Mouse (Mus musculus): ENCODE results near the gene Fam25c. TPM values are rescaled to one million over a fixed set of nuclear protein-coding genes. Genes with fewer than 3 reads are reported as not detected.

Fam25c gene
- not detected for polyA plus RNA-seq (2014; fragmentation: Illumina TruSeq; extraction: RNeasy Lipid Tissue Mini Kit (QIAGEN cat#74804); ENCODE audit: low read depth, low replicate concordance)

DNA sequence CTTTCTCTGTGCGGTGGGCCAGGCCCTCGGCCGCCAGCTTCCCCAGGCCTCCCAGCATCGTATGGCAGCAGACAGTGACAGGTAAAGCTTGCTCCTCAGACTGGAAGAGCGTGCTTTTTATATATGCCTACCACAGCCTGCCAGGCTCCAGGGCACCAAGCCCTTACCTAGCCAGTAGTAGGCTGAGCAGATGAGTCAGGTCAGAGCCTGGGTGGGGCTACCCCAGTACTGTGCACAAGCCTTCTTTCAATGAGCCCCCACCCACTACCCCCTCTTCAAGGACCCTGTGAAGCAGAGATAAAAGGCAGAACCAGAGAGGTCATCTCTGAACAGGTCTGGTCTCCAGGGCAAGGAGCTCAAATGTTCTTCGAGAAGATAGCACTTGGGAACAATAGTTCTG, at the start of gene Fam25c:
TSS of gene Fam25c (minus strand) at position 133 of the 400 bp plus-strand sequence.

GRCm38 (mm10) chr14:34375415-34375904, 20.2 kb upstream of the Fam25c start, which contains the start of gene Mmrn2:
TSS of gene Mmrn2 (plus strand) at chr14:34375465.

GRCm38 (mm10) chr14:34374577-34374976, 19.3 kb upstream of the Fam25c start, which contains the start of gene Sncg:
TSS of gene Sncg (minus strand) at chr14:34374789.

GRCm38 (mm10) chr14:34310234-34310965, 44.8 kb downstream of the Fam25c start, which contains the start of the genes Shld2 and Glud1:
TSS of gene Shld2 (minus strand) at chr14:34310493.
TSS of gene Glud1 (plus strand) at chr14:34310727.

Other genes starting within 250 kb of the Fam25c start
- gene Npy4r, start 202.9 kb downstream of the Fam25c start, polyA plus RNA-seq (2014; fragmentation: Illumina TruSeq; extraction: RNeasy Lipid Tissue Mini Kit (QIAGEN cat#74804); ENCODE audit: low read depth, low replicate concordance), result not detected
- gene Gprin2, start 153.8 kb downstream of the Fam25c start, polyA plus RNA-seq (2014; fragmentation: Illumina TruSeq; extraction: RNeasy Lipid Tissue Mini Kit (QIAGEN cat#74804); ENCODE audit: low read depth, low replicate concordance), result 2.2 TPM
- 0.35 TPM for gene Syt15, start 135.8 kb downstream of the Fam25c start, polyA plus RNA-seq (2014; fragmentation: Illumina TruSeq; extraction: RNeasy Lipid Tissue Mini Kit (QIAGEN cat#74804); ENCODE audit: low read depth, low replicate concordance)
- gene Shld2, start 44.9 kb downstream of the Fam25c start, polyA plus RNA-seq (2014; fragmentation: Illumina TruSeq; extraction: RNeasy Lipid Tissue Mini Kit (QIAGEN cat#74804); ENCODE audit: low read depth, low replicate concordance), result 23.3 TPM
- 229 TPM for gene Glud1, start 44.7 kb downstream of the Fam25c start, polyA plus RNA-seq (2014; fragmentation: Illumina TruSeq; extraction: RNeasy Lipid Tissue Mini Kit (QIAGEN cat#74804); ENCODE audit: low read depth, low replicate concordance)
- gene Sncg, start 19.4 kb upstream of the Fam25c start, polyA plus RNA-seq (2014; fragmentation: Illumina TruSeq; extraction: RNeasy Lipid Tissue Mini Kit (QIAGEN cat#74804); ENCODE audit: low read depth, low replicate concordance), result 1.3 TPM
- gene Mmrn2, start 20.0 kb upstream of the Fam25c start, polyA plus RNA-seq (2014; fragmentation: Illumina TruSeq; extraction: RNeasy Lipid Tissue Mini Kit (QIAGEN cat#74804); ENCODE audit: low read depth, low replicate concordance), result 18.5 TPM
- gene Bmpr1a, start 147.9 kb upstream of the Fam25c start, polyA plus RNA-seq (2014; fragmentation: Illumina TruSeq; extraction: RNeasy Lipid Tissue Mini Kit (QIAGEN cat#74804); ENCODE audit: low read depth, low replicate concordance), result 203 TPM
- gene 9230112D13Rik, start 167.4 kb upstream of the Fam25c start, polyA plus RNA-seq (2014; fragmentation: Illumina TruSeq; extraction: RNeasy Lipid Tissue Mini Kit (QIAGEN cat#74804); ENCODE audit: low read depth, low replicate concordance), result not detected
- gene Ldb3, start 233.2 kb upstream of the Fam25c start, polyA plus RNA-seq (2014; fragmentation: Illumina TruSeq; extraction: RNeasy Lipid Tissue Mini Kit (QIAGEN cat#74804); ENCODE audit: low read depth, low replicate concordance), result 3.6 TPM
- gene Opn4, start 244.7 kb upstream of the Fam25c start, polyA plus RNA-seq (2014; fragmentation: Illumina TruSeq; extraction: RNeasy Lipid Tissue Mini Kit (QIAGEN cat#74804); ENCODE audit: low read depth, low replicate concordance), result not detected

All from adrenal gland, adult 10 weeks (tissue).